14 mouse cellular contexts compared by ENCODE assay signal in the genomic region with DNA sequence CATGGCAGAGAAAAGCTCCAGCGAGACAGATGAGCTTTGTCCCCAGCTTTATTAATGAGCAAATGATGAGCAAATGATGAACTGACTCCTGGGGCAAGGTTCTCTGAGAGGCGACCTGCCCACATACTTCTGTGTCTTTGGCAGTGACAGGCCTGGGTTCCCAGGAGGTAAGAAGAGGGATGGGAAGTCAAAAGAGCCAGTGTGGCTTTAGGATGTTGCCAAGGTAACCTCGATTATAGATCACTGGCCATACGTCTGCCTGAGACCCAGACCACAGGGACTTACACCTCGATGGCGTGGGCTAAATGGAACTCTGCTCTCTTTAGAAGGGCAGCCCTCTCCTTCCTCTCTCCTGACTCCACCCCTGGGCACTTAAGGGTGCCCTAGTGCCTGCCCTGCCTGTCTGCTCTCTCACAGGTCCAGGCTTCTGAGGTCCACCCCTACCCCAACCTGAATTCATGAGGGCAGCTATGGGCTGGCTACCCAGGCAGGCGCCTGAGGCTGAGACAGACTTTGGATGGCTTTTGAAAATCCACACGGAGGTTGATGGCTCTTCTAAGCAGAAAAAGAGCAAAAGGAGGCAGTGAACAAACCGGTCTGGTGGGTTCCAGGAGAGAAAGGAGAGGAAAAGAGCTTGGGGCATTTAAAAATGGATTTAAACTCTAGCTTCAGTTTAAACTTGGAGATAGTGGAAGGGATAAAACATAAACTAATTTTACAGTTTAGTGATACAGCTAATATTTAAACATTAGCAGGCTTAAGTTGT. TPM values are rescaled to one million over a fixed set of nuclear protein-coding genes. Genes with fewer than 3 reads are reported as not detected.
DNase-seq lines count a peak whose midpoint lies in the region; ATAC-seq and TF ChIP-seq lines count a peak whose summit lies in the region.
"Had no signal": no experiment of that assay in that cellular context is flagged by ENCODE, and none has a peak within 500 bp of the region (broad histone marks: within the 10 kb centered on the region; RNA-seq: fewer than 3 reads in every experiment).

No protein-coding gene starts in this region.

- no peak overlapping the region for H3K4me2 ChIP-seq in intestine, embryonic 16.5 days (ENCODE audit: low read depth, low read length)
- H3K4me2 ChIP-seq: heart, embryonic 15.5 days; neural tube, embryonic 15.5 days had no signal

- no peak for TF ChIP-seq POLR2A in lung, adult 2 months (IDR thresholded peaks at IDR 0.05; ENCODE audit: borderline replicate concordance, extremely low read depth, low read depth, low read length)

- H3K36me3 ChIP-seq in intestine, embryonic 16.5 days (ENCODE audit: control insufficient read depth, insufficient read depth, low read length) = no peaks in the 10 kb centered on the region
- H3K36me3 ChIP-seq in midbrain, embryonic 10.5 days = no peaks in the 10 kb centered on the region
- H3K36me3 ChIP-seq: heart, embryonic 15.5 days; neural tube, embryonic 15.5 days had no signal

- H3K27me3 ChIP-seq in intestine, embryonic 16.5 days (replicated peaks; ENCODE audit: control insufficient read depth, insufficient read depth, low read length) = no peaks in the 10 kb centered on the region
- H3K27me3 ChIP-seq in midbrain, embryonic 10.5 days (ENCODE audit: low read depth, poor library complexity, severe bottlenecking) = no peaks in the 10 kb centered on the region
- H3K27me3 ChIP-seq: heart, embryonic 15.5 days; neural tube, embryonic 15.5 days had no signal

- 0 out of 2 replicates have a peak, but pooled peaks cover 5% of the 10 kb centered on the region for H3K4me1 ChIP-seq in intestine, embryonic 16.5 days (ENCODE audit: control insufficient read depth, insufficient read depth, low read length)
- peaks cover 4% of the 10 kb centered on the region for H3K4me1 ChIP-seq in lung, adult 2 months (ENCODE audit: control insufficient read depth, insufficient read depth, low read length)
- no peaks in the 10 kb centered on the region for H3K4me1 ChIP-seq in midbrain, embryonic 10.5 days

- H3K9me3 ChIP-seq in intestine, embryonic 16.5 days (ENCODE audit: control insufficient read depth, low read length) = no peaks in the 10 kb centered on the region
- H3K9me3 ChIP-seq in midbrain, embryonic 10.5 days (replicated peaks) = no peaks in the 10 kb centered on the region
- H3K9me3 ChIP-seq: heart, embryonic 15.5 days; neural tube, embryonic 15.5 days had no signal

- TF ChIP-seq CTCF in lung, adult 2 months (IDR thresholded peaks at IDR 0.05; ENCODE audit: insufficient read depth, low read length) = no peak

- WGBS in intestine, embryonic 16.5 days = 52% methylated on average over 9 of the region's 9 CpGs
- WGBS in lung, adult 2 months = 62% methylated on average over 9 of the region's 9 CpGs
- 63% methylated on average over 9 of the region's 9 CpGs for WGBS in midbrain, embryonic 10.5 days

- peak; percentile 8 to 24 for DNase-seq in lung, adult 18-20 months
- no peak for DNase-seq in lung, postnatal 10 days
- peak; percentile 18 for DNase-seq in lung, adult 2 months
- no peak for DNase-seq in adrenal gland, postnatal 25 days
- DNase-seq in thymus, postnatal 14 days = no peak
- DNase-seq in midbrain, embryonic 10.5 days (ENCODE audit: low spot score) = no peak
- DNase-seq: adrenal gland, postnatal 14 days; cerebellum, adult 11 months had no signal

- ATAC-seq in intestine, embryonic 16.5 days = peak; percentile 67
- ATAC-seq: hindbrain, postnatal 0 days had no signal

- no peak overlapping the region for H3K27ac ChIP-seq in intestine, embryonic 16.5 days (ENCODE audit: low read length)
- no peak overlapping the region for H3K27ac ChIP-seq in midbrain, embryonic 10.5 days (replicated peaks)
- H3K27ac ChIP-seq: heart, embryonic 15.5 days; hindbrain, postnatal 0 days; liver, embryonic 14.5 days; neural tube, embryonic 15.5 days had no signal

- no peak overlapping the region for H3K9ac ChIP-seq in intestine, embryonic 16.5 days (ENCODE audit: low read depth, low read length)
- H3K9ac ChIP-seq: heart, embryonic 15.5 days; liver, embryonic 14.5 days; neural tube, embryonic 15.5 days had no signal

- H3K4me3 ChIP-seq in intestine, embryonic 16.5 days (ENCODE audit: low read length) = no peak overlapping the region
- no peak overlapping the region for H3K4me3 ChIP-seq in lung, adult 2 months (replicated peaks; ENCODE audit: extremely low read depth, low read depth, low read length)
- no peak overlapping the region for H3K4me3 ChIP-seq in midbrain, embryonic 10.5 days
- H3K4me3 ChIP-seq: heart, embryonic 15.5 days; neural tube, embryonic 15.5 days had no signal

RNA-seq across cellular contexts. Expression of a gene that starts 31.0 kb away (rescaled TPM):
- 0.29 and 0.33 TPM in 2 replicates for polyA plus RNA-seq in intestine, embryonic 16.5 days (2015; fragmentation: Nextera tagmentation; extraction: Ambion mirVana)
- polyA plus RNA-seq in lung, adult 2 months (2012; rRNA removed) = 1.3 and 2.2 TPM in 2 replicates
- total RNA-seq in adrenal gland, postnatal 25 days (2021) = 0.71 TPM in 1 of 2 replicates, not detected in the other
- polyA plus RNA-seq in midbrain, embryonic 10.5 days (2016; fragmentation: Nextera tagmentation; extraction: Ambion mirVana) = 0.05 TPM in 1 of 2 replicates, not detected in the other
- total RNA-seq: hindbrain, postnatal 0 days; midbrain, postnatal 0 days had no signal
- polyA plus RNA-seq: liver, embryonic 14.5 days; midbrain, postnatal 0 days; neural tube, embryonic 15.5 days had no signal

Comparison
In these comparisons a context has a peak if more than half of its experiments do, and no peak if none do; other contexts are left out.
1. DNase-seq: peak in lung, adult 18-20 months (2 of 2) and lung, adult 2 months (single experiment); none in lung, postnatal 10 days (single experiment), adrenal gland, postnatal 25 days (single experiment), thymus, postnatal 14 days (single experiment) and midbrain, embryonic 10.5 days (single experiment).